Mouse (Mus musculus) cerebellum, adult 9-10 months (tissue): Measurements from ENCODE around the gene P2ry2.

ENCODE experiments used
- DNase-seq: peaks from one replicate; pipeline ENCODE4 v3.0.0; 2022

The P2ry2 gene

GRCm38 (mm10) chr7:100978171-100978570, 34.5 kb downstream of the P2ry2 start:
- no peak for DNase-seq

GRCm38 (mm10) chr7:100974135-100974903, 38.3 kb downstream of the P2ry2 start, which contains the start of gene P2ry6:
Gene P2ry6 (minus strand): TSS chr7:100974649.
- no peak for DNase-seq

- no peak for DNase-seq
Observed at GRCm38 (mm10) chr7:100972875-100973274, 39.8 kb downstream of the P2ry2 start.

GRCm38 (mm10) chr7:100968874-100969659, 43.6 kb downstream of the P2ry2 start:
- DNase-seq: no peak

- no peak for DNase-seq
Observed at GRCm38 (mm10) chr7:100968376-100968775, 44.3 kb downstream of the P2ry2 start.

- DNase-seq: no peak
Observed at GRCm38 (mm10) chr7:100967850-100968249, 44.8 kb downstream of the P2ry2 start.

GRCm38 (mm10) chr7:100966014-100966413, 46.7 kb downstream of the P2ry2 start:
- no peak for DNase-seq

- DNase-seq: peak; percentile 19
Observed at GRCm38 (mm10) chr7:100965079-100965478, 47.6 kb downstream of the P2ry2 start.

- no peak for DNase-seq
Observed at GRCm38 (mm10) chr7:100964242-100964641, 48.4 kb downstream of the P2ry2 start.

GRCm38 (mm10) chr7:100963381-100963780, 49.3 kb downstream of the P2ry2 start:
- DNase-seq: no peak

- no peak for DNase-seq
Observed at GRCm38 (mm10) chr7:100961146-100961545, 51.5 kb downstream of the P2ry2 start.

- no peak for DNase-seq
Observed at GRCm38 (mm10) chr7:100960462-100960861, 52.2 kb downstream of the P2ry2 start.

GRCm38 (mm10) chr7:100958426-100958825, 54.2 kb downstream of the P2ry2 start:
- no peak for DNase-seq

GRCm38 (mm10) chr7:100952686-100953085, 60.0 kb downstream of the P2ry2 start:
- no peak for DNase-seq

GRCm38 (mm10) chr7:100951903-100952302, 60.8 kb downstream of the P2ry2 start:
- no peak for DNase-seq

- DNase-seq: no peak
Observed at GRCm38 (mm10) chr7:100950481-100951010, 62.1 kb downstream of the P2ry2 start.

GRCm38 (mm10) chr7:100950031-100950430, 62.6 kb downstream of the P2ry2 start:
- no peak for DNase-seq
